ENCODE assay signal across 23 mouse cellular contexts in the genomic region with DNA sequence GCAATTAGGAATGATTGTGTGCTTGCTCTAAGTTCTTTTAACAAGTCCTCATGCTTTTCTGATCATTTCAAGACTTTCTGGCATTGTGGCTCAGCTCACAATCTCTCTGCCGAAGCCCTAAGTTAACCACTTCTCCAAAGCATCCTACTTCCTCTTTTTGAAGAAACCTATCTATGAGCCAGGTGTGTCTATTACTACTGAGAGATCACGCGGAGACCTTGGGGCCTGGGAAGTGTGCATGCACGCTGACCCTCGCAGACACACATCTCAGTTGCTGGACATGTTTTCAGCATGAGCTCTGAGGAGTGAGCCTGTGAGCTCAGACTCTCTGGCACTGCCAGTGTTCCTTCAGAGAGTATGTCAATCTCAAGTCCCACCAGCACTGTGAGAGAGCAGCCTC.
A peak's percentile ranks its signal among the peaks of the same experiment; 100 is the strongest.
DNase-seq lines count a peak whose midpoint lies in the region; ATAC-seq and TF ChIP-seq lines count a peak whose summit lies in the region.
"Had no signal": no experiment of that assay in that cellular context is flagged by ENCODE, and none has a peak within 500 bp of the region (broad histone marks: within the 10 kb centered on the region; RNA-seq: fewer than 3 reads in every experiment).

No protein-coding gene starts in this region.

- no peak overlapping the region for H3K4me3 ChIP-seq in G1E (ENCODE audit: low read depth, low read length)
- H3K4me3 ChIP-seq: hindbrain, embryonic 13.5 days; liver, embryonic 13.5 days had no signal

- peak; percentile 75 for DNase-seq in heart, adult 11 months
- no peak for DNase-seq in heart, postnatal 36 days
- peak; percentile 3 for DNase-seq in G1E (ENCODE audit: low spot score)
- no peak for DNase-seq in kidney, postnatal 14 days
- DNase-seq in thymus, postnatal 36 days: no peak
- DNase-seq: adrenal gland, postnatal 25 days; cerebellum, adult 18-20 months; cerebellum, postnatal 10 days; heart, postnatal 14 days; kidney, adult 8-10 months; layer of hippocampus, postnatal 36 days; left cerebral cortex, postnatal 4 days; liver, embryonic 13.5 days; lung, adult 18-20 months; lung, postnatal 4 days; midbrain, embryonic 14.5 days had no signal

- H3K9me3 ChIP-seq in G1E (replicated peaks): no peaks in the 10 kb centered on the region
- H3K9me3 ChIP-seq: hindbrain, embryonic 13.5 days; liver, embryonic 13.5 days had no signal

- peaks cover 5% of the 10 kb centered on the region for H3K4me1 ChIP-seq in G1E (ENCODE audit: insufficient read depth, low read depth, low read length)
- H3K4me1 ChIP-seq: liver, embryonic 13.5 days had no signal

- intact Hi-C loops in heart, postnatal 36 days (cut with DNase I): loop anchor here (5.0 kb wide), 1 partner anchor 304 kb away; no protein-coding TSS in a partner anchor

- no peaks in the 10 kb centered on the region for H3K27me3 ChIP-seq in G1E (ENCODE audit: insufficient read depth, low read length)
- H3K27me3 ChIP-seq: hindbrain, embryonic 13.5 days; liver, embryonic 13.5 days had no signal

- peaks cover 9% of the 10 kb centered on the region for H3K36me3 ChIP-seq in G1E (replicated peaks)
- H3K36me3 ChIP-seq: liver, embryonic 13.5 days had no signal

- peak; percentile 40 for ATAC-seq in G1E (ENCODE audit: extremely low read depth, insufficient number of reproducible peaks, low FRiP score, poor library complexity, severe bottlenecking)
- ATAC-seq in granulocyte monocyte progenitor cell, adult 5-6 weeks (replicated peaks; ENCODE audit: poor library complexity, severe bottlenecking): peak; percentile 84
- peak; percentile 88 for ATAC-seq in neutrophil, adult 5-6 weeks (ENCODE audit: extremely low read depth, insufficient number of reproducible peaks, low FRiP score, poor library complexity, severe bottlenecking)
- no peak for ATAC-seq in erythroblast, adult 5-6 weeks (replicated peaks; ENCODE audit: low FRiP score, poor library complexity, severe bottlenecking)
- ATAC-seq: forebrain, embryonic 14.5 days; intestine, embryonic 16.5 days; lung, postnatal 0 days had no signal

- TF ChIP-seq CTCF in G1E (IDR thresholded peaks at IDR 0.05; ENCODE audit: low read depth, low read length): no peak

Comparison
In these comparisons a context has a peak if more than half of its experiments do, and no peak if none do; other contexts are left out.
1. DNase-seq: peak in heart, adult 11 months (single experiment) and G1E (single experiment); none in heart, postnatal 36 days (0 of 2), kidney, postnatal 14 days (single experiment) and thymus, postnatal 36 days (0 of 2).